Mouse (Mus musculus): ENCODE results near the gene Lrrc2. TPM values are rescaled to one million over a fixed set of nuclear protein-coding genes. Genes with fewer than 3 reads are reported as not detected.
A peak's percentile ranks its signal among the peaks of the same experiment; 100 is the strongest.

Gene Lrrc2
- polyA plus RNA-seq, 1 experiment from 2014 or later: 0.04 TPM

DNA sequence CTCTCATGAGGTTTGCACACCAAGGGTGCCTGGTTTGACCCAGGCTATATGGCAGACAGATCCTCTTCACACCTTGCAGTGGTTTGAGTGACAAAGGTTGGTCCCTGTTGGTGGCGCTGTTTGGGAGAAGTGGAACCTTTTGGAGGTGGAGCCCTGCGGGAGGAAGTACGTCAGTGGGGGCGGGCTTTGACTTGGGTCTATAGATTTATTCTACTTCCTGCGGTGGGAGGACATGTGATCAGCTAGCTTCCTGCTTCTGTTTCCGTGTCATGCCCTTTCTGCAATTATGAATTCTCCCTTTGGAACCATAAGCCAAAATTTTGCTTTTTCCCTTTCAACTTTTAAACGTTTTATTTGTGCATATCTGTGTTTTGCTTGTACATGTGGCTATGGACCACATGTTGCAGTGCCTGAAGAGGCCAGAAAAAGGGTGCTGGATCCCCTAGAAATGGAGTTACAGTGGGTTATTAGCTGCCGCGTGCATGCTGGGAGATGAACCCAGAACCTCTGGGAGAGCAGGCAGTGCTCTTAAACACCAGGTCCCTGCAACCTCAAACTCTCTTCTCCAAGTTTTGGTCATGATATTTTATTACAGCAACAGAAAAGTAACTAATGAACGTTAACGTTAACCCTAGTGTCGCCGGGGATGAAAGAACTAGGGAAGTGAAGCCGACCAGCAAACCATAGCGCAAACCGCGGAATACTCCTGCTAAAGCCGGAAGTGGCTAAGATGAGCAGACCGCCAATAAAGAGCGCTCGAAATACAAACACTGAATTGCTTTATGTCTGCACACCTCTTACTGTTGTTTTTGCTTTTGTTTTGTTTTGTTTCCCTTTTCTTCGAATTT lies 13.9 kb downstream of the Lrrc2 start:
- 91% methylated on average over 22 of the region's 22 CpGs for WGBS
- Histone ChIP-seq H3K36me3 (ENCODE audit: control insufficient read depth, insufficient read depth, low read length) (no peaks in the 10 kb centered on the region), H3K4me2 (no peak overlapping the region), H3K4me1 (ENCODE audit: control insufficient read depth, insufficient read depth, low read length) (no peaks in the 10 kb centered on the region), H3K9ac (ENCODE audit: low read length) (no peak overlapping the region), H3K9me3 (ENCODE audit: control insufficient read depth, low read length) (no peaks in the 10 kb centered on the region), H3K27me3 (ENCODE audit: control insufficient read depth, insufficient read depth, low read length) (no peaks in the 10 kb centered on the region), H3K4me3 (ENCODE audit: low read depth, low read length) (no peak overlapping the region), H3K27ac (ENCODE audit: low read depth, low read length) (no peak overlapping the region)
- DNase-seq (ENCODE audit: low spot score, missing footprints) (peak; percentile 39), ATAC-seq (ENCODE audit: low FRiP score) (no peak)

DNA sequence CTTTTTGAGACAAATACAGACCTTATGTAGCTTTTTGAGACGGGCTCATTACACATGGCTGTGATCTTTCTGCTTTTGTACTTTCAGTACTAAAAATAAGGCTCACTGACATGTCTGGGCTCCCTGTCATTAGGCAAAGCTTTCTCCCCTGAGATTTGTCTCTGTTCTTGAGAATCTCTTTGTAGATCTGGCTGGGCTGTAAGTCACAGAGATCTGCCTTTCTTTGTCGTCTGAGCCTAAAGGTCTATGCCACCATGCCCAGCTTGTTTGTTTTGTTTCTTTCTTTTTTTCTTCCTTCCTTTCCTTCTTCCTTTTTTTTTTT lies 14.5 kb downstream of the Lrrc2 start:
- no peaks in the 10 kb centered on the region for H3K4me1 ChIP-seq (ENCODE audit: control insufficient read depth, insufficient read depth, low read length)
- WGBS: 80% methylated on average over 2 of the region's 2 CpGs

DNA sequence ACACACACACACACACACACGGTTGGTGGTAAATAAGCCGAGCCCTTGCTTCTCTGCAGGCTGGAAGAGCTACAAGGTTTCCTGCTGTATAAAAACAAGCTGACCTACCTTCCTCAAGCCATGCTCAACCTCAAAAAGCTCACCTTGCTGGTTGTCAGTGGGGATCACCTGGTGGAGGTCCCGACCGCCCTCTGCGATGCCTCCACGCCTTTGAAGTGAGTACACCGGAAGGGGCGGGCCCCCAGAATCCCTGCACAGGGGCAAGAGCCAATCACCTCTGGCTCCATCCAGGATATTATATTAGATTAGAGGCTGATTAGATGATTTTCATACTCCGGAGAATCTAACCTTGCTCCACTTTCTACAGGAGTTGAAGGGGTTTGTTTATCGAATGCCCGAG lies 28.1 kb downstream of the Lrrc2 start:
- DNase-seq (ENCODE audit: low spot score, missing footprints): peak; percentile 62

More for the DNA sequence above, 14.5 kb downstream of the Lrrc2 start:
- H3K36me3 ChIP-seq (ENCODE audit: control insufficient read depth, insufficient read depth, low read length): no peaks in the 10 kb centered on the region
- no peaks in the 10 kb centered on the region for H3K27me3 ChIP-seq (ENCODE audit: control insufficient read depth, insufficient read depth, low read length)
- H3K27ac ChIP-seq (ENCODE audit: low read depth, low read length): no peak overlapping the region
- H3K4me3 ChIP-seq (ENCODE audit: low read depth, low read length): no peak overlapping the region
- H3K9ac ChIP-seq (ENCODE audit: low read length): no peak overlapping the region
- H3K4me2 ChIP-seq: no peak overlapping the region
- no peaks in the 10 kb centered on the region for H3K9me3 ChIP-seq (ENCODE audit: control insufficient read depth, low read length)
- ATAC-seq (ENCODE audit: low FRiP score): no peak
- DNase-seq (ENCODE audit: low spot score, missing footprints): no peak

DNA sequence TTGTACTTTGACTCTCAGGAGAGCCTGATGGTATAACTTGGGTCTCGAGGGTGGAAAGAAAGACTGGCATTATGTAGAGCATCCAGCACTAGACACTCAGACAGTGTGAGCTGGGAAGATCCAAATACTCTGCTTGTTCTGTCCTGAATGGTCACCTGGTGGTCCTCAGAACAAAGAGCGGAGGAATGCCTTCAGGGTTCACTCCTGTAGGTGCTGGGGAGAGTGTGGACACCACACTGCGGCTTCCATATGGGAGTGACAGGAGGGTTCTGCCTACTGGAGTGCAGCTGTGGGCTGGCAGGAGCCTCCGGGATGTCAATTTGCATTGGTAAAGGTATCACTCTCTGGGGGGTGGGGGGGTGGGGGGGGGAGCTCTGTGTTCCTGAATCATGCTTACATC lies 31.0 kb downstream of the Lrrc2 start:
- Histone ChIP-seq H3K9me3 (ENCODE audit: control insufficient read depth, low read length) (no peaks in the 10 kb centered on the region), H3K4me2 (no peak overlapping the region), H3K9ac (ENCODE audit: low read length) (no peak overlapping the region), H3K36me3 (ENCODE audit: control insufficient read depth, insufficient read depth, low read length) (no peaks in the 10 kb centered on the region), H3K27ac (ENCODE audit: low read depth, low read length) (no peak overlapping the region), H3K4me3 (ENCODE audit: low read depth, low read length) (no peak overlapping the region), H3K27me3 (ENCODE audit: control insufficient read depth, insufficient read depth, low read length) (no peaks in the 10 kb centered on the region), H3K4me1 (ENCODE audit: control insufficient read depth, insufficient read depth, low read length) (no peaks in the 10 kb centered on the region)
- DNase-seq (ENCODE audit: low spot score, missing footprints) (peak; percentile 64), ATAC-seq (ENCODE audit: low FRiP score) (no peak)
- WGBS: 60% methylated on average over 4 of the region's 4 CpGs

More for the DNA sequence above, 28.1 kb downstream of the Lrrc2 start:
- WGBS: 93% methylated on average over 11 of the region's 11 CpGs
- H3K27ac ChIP-seq (ENCODE audit: low read depth, low read length): no peak overlapping the region
- no peaks in the 10 kb centered on the region for H3K36me3 ChIP-seq (ENCODE audit: control insufficient read depth, insufficient read depth, low read length)
- H3K9ac ChIP-seq (ENCODE audit: low read length): no peak overlapping the region
- H3K4me1 ChIP-seq (ENCODE audit: control insufficient read depth, insufficient read depth, low read length): no peaks in the 10 kb centered on the region
- no peak overlapping the region for H3K4me3 ChIP-seq (ENCODE audit: low read depth, low read length)
- no peak for ATAC-seq (ENCODE audit: low FRiP score)
- H3K9me3 ChIP-seq (ENCODE audit: control insufficient read depth, low read length): no peaks in the 10 kb centered on the region
- H3K4me2 ChIP-seq: no peak overlapping the region
- H3K27me3 ChIP-seq (ENCODE audit: control insufficient read depth, insufficient read depth, low read length): no peaks in the 10 kb centered on the region

DNA sequence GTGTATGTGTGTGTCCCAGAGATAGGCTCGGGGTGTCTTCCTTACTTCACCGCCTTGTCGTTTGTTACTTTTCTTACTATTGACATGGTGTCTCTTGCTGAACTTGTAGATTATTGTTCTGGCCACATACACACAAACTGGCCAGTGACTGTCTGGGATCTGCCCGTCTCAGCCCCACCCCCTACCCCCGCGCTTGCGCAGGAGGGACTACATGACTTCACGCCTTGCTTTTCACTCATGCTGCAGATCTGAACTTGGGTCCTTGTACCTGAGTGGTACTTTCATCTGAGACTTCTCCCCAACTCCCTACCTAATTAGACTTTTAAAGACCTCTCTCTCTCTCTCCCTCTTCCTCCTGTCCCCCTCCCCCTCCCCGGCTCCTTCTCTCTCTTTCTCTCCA lies 32.8 kb downstream of the Lrrc2 start:
- no peaks in the 10 kb centered on the region for H3K4me1 ChIP-seq (ENCODE audit: control insufficient read depth, insufficient read depth, low read length)
- no peak overlapping the region for H3K4me2 ChIP-seq
- DNase-seq (ENCODE audit: low spot score, missing footprints) (no peak), ATAC-seq (ENCODE audit: low FRiP score) (no peak)
- no peaks in the 10 kb centered on the region for H3K9me3 ChIP-seq (ENCODE audit: control insufficient read depth, low read length)
- no peak overlapping the region for H3K9ac ChIP-seq (ENCODE audit: low read length)
- no peaks in the 10 kb centered on the region for H3K36me3 ChIP-seq (ENCODE audit: control insufficient read depth, insufficient read depth, low read length)
- 94% methylated on average over 9 of the region's 9 CpGs for WGBS
- no peak overlapping the region for H3K4me3 ChIP-seq (ENCODE audit: low read depth, low read length)
- H3K27ac ChIP-seq (ENCODE audit: low read depth, low read length): no peak overlapping the region
- no peaks in the 10 kb centered on the region for H3K27me3 ChIP-seq (ENCODE audit: control insufficient read depth, insufficient read depth, low read length)

DNA sequence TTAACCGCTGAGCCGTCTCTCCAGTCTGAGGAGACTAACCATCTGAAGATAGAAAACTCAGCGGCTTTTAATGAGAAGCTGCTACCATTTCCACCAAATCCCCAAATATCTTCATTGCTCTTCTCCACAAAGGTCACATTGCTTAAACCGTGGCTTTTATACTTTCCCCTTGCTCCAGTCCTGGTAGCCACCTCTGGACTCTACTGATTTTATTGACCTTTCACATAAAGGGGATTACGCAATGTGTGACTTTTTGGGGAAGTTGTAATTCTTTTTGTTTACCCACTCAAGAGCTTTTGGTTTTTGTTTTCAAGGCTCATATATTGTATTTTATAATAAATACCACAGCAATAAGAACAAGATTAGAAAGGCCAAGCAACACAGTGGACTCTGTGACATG lies 34.2 kb downstream of the Lrrc2 start:
- H3K9me3 ChIP-seq (ENCODE audit: control insufficient read depth, low read length): no peaks in the 10 kb centered on the region
- DNase-seq (ENCODE audit: low spot score, missing footprints) (no peak), ATAC-seq (ENCODE audit: low FRiP score) (no peak)
- H3K27ac ChIP-seq (ENCODE audit: low read depth, low read length): no peak overlapping the region
- no peak overlapping the region for H3K4me3 ChIP-seq (ENCODE audit: low read depth, low read length)
- H3K36me3 ChIP-seq (ENCODE audit: control insufficient read depth, insufficient read depth, low read length): no peaks in the 10 kb centered on the region
- WGBS: 93% methylated on average over 5 of the region's 5 CpGs
- H3K9ac ChIP-seq (ENCODE audit: low read length): no peak overlapping the region
- no peaks in the 10 kb centered on the region for H3K27me3 ChIP-seq (ENCODE audit: control insufficient read depth, insufficient read depth, low read length)
- no peaks in the 10 kb centered on the region for H3K4me1 ChIP-seq (ENCODE audit: control insufficient read depth, insufficient read depth, low read length)
- no peak overlapping the region for H3K4me2 ChIP-seq

DNA sequence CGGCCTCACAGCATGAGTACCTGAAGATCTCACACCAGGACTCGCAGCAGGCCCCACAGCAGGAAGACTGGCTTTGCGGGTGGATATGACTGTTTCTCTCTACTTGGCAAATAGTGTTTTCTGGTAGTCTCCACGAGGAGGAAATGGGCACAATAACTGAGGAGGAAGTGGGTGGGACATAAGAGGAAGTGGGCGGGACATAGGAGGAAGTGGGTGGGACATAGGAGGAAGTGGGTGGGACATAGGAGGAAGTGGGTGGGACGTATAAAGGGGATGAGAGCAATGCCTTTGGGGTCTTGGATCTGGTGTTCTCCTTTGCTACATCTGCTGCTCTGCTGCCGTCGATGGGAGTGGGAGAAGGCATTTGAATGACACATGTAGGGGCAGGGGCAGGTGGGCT lies 34.6 kb downstream of the Lrrc2 start:
- Histone ChIP-seq H3K4me1 (ENCODE audit: control insufficient read depth, insufficient read depth, low read length) (no peaks in the 10 kb centered on the region), H3K36me3 (ENCODE audit: control insufficient read depth, insufficient read depth, low read length) (no peaks in the 10 kb centered on the region), H3K9me3 (ENCODE audit: control insufficient read depth, low read length) (no peaks in the 10 kb centered on the region), H3K27ac (ENCODE audit: low read depth, low read length) (no peak overlapping the region), H3K9ac (ENCODE audit: low read length) (no peak overlapping the region), H3K27me3 (ENCODE audit: control insufficient read depth, insufficient read depth, low read length) (no peaks in the 10 kb centered on the region), H3K4me3 (ENCODE audit: low read depth, low read length) (no peak overlapping the region), H3K4me2 (no peak overlapping the region)
- DNase-seq (ENCODE audit: low spot score, missing footprints) (no peak), ATAC-seq (ENCODE audit: low FRiP score) (no peak)
- WGBS: 83% methylated on average over 8 of the region's 8 CpGs

DNA sequence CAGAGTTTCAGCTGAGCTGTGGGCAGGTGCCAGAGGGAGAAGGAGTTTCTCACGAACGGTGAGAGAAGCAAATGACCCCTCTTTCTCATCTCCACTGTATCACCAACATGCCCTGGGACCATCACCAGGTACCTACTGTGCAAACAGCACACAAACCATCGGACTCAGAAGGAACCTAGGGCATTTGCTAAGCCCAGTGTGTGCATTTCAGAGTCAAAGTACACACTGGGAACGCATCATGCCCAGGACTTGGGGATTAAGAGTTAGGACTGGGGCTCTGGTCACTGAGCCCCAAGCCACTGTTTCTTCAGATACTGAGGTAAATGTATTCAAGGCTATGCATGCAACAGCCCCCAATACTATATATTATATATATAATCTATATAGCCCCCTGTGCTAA lies 36.0 kb downstream of the Lrrc2 start:
- 83% methylated on average over 4 of the region's 4 CpGs for WGBS
- Histone ChIP-seq H3K36me3 (ENCODE audit: control insufficient read depth, insufficient read depth, low read length) (no peaks in the 10 kb centered on the region), H3K4me3 (ENCODE audit: low read depth, low read length) (no peak overlapping the region), H3K27ac (ENCODE audit: low read depth, low read length) (no peak overlapping the region), H3K27me3 (ENCODE audit: control insufficient read depth, insufficient read depth, low read length) (no peaks in the 10 kb centered on the region), H3K4me1 (ENCODE audit: control insufficient read depth, insufficient read depth, low read length) (no peaks in the 10 kb centered on the region), H3K9me3 (ENCODE audit: control insufficient read depth, low read length) (no peaks in the 10 kb centered on the region), H3K4me2 (no peak overlapping the region), H3K9ac (ENCODE audit: low read length) (no peak overlapping the region)
- no peak for ATAC-seq (ENCODE audit: low FRiP score)
- DNase-seq (ENCODE audit: low spot score, missing footprints): no peak

DNA sequence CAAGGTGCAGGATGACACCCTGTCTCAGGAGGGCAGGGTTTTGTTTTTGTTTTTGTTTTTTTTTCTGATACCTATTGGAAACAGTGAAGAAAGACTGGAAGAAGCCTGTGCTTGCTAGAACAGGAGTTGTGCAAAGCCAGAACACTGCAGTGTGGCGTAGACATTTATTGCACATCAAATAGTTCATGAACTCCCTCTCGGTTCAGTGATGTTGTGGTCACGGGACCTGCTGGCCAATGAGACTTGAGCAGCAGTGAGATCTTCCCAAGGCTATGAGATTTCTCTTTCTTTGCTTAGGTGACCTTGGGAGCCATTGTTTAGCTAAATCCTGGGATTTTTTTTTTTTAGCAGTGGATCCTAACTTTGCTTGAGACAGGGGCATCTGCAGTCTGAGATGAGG lies 36.7 kb downstream of the Lrrc2 start:
- H3K9me3 ChIP-seq (ENCODE audit: control insufficient read depth, low read length): no peaks in the 10 kb centered on the region
- no peak overlapping the region for H3K27ac ChIP-seq (ENCODE audit: low read depth, low read length)
- no peaks in the 10 kb centered on the region for H3K36me3 ChIP-seq (ENCODE audit: control insufficient read depth, insufficient read depth, low read length)
- no peak overlapping the region for H3K4me2 ChIP-seq
- ATAC-seq (ENCODE audit: low FRiP score) (no peak), DNase-seq (ENCODE audit: low spot score, missing footprints) (no peak)
- no peaks in the 10 kb centered on the region for H3K27me3 ChIP-seq (ENCODE audit: control insufficient read depth, insufficient read depth, low read length)
- H3K9ac ChIP-seq (ENCODE audit: low read length): no peak overlapping the region
- WGBS: 79% methylated on average over 3 of the region's 3 CpGs
- no peaks in the 10 kb centered on the region for H3K4me1 ChIP-seq (ENCODE audit: control insufficient read depth, insufficient read depth, low read length)
- no peak overlapping the region for H3K4me3 ChIP-seq (ENCODE audit: low read depth, low read length)

All from midbrain, embryonic 11.5 days (tissue).